Mouse (Mus musculus): ENCODE measurements at regions not wholly inside any gene's neighbourhood (a gene's known extent, or its start where the extent isn't known, plus 50 kb on each side); places are given as distances from the start of the nearest gene placed in this dataset.
"Not testable (repeated sequence)": the region's sequence is repeated elsewhere in the genome, so short reads cannot be mapped to it uniquely, and the experiment has no call there.

- no peak for DNase-seq (ENCODE audit: low spot score)
Measured at GRCm38 (mm10) chr13:44673337-44673966, 55.8 kb upstream of the Jarid2 start.

GRCm38 (mm10) chr13:44673967-44674357 lies 55.3 kb upstream of the Jarid2 start:
- DNase-seq (ENCODE audit: low spot score) = no peak

- DNase-seq (ENCODE audit: low spot score) = no peak
Measured at GRCm38 (mm10) chr13:44674926-44675650, 54.2 kb upstream of the Jarid2 start.

- no peak for DNase-seq (ENCODE audit: low spot score)
Measured at GRCm38 (mm10) chr13:44676041-44676440, 53.2 kb upstream of the Jarid2 start.

GRCm38 (mm10) chr13:44678121-44678520 lies 51.2 kb upstream of the Jarid2 start:
- DNase-seq (ENCODE audit: low spot score) = no peak

- not testable (repeated sequence) for DNase-seq (ENCODE audit: low spot score)
Measured at GRCm38 (mm10) chr13:44679457-44679856, 49.8 kb upstream of the Jarid2 start.
